Mouse (Mus musculus): ENCODE results near the gene Cnnm4.

DNA sequence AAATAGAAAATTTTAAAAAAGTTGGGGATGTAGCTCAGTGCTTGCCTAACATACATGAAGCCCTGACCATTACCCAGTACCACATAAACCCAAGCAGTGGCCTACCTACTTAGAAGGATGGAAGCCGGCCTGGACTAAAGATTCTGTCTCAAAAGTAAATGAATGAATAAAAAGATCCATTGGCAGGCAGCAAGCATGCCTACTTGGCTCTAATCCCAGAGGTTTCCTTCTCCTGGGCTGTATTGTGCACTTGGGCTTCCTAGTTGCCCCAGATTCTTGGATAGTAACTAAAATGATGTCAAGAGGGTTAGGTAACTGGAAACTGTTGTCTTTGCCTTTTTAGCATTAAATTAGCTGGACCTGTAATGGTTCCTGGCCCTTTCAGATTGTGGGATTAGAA, 41.9 kb downstream of the Cnnm4 start:
- TF ChIP-seq TAL1 (conservative IDR thresholded peaks at IDR 0.05; ENCODE audit: low read depth, low read length) (no peak), CTCF (IDR thresholded peaks at IDR 0.05; ENCODE audit: low read depth, low read length) (no peak), GATA1 (IDR thresholded peaks at IDR 0.05; ENCODE audit: borderline replicate concordance, low read length) (no peak)

Measured in G1E (cell line).